Mouse (Mus musculus): ENCODE data around the gene Tsc1.
A peak's percentile ranks its signal among the peaks of the same experiment; 100 is the strongest.

The Tsc1 gene

GRCm38 (mm10) chr2:28640461-28641424 lies at the start of gene Tsc1:
Gene Tsc1, plus strand, starts transcription at chr2:28641228.
- peak; percentile 96 for DNase-seq

DNA sequence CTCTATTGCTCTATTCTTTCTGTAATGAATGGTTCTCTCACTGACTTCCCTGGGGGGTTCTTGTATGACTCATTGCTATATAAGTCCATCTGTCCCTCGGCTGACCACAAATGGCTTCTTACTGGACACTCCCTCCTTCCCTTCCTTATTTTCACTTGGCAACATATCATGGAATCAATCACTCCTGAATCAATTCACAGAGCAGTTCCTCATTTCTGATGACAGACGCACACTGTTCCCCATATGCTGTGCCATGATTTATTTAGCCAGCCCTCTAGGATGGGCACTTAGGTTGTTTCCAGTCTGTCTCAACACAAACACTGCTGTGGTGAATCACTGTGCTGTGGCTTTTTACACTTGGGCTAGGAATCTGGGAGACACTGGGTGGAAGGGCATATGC lies 49.5 kb upstream of the Tsc1 start:
- DNase-seq, result no peak

- peak; percentile 42 for DNase-seq
These were observed 48.2 kb upstream of the Tsc1 start for GRCm38 (mm10) chr2:28592809-28593208.

DNA sequence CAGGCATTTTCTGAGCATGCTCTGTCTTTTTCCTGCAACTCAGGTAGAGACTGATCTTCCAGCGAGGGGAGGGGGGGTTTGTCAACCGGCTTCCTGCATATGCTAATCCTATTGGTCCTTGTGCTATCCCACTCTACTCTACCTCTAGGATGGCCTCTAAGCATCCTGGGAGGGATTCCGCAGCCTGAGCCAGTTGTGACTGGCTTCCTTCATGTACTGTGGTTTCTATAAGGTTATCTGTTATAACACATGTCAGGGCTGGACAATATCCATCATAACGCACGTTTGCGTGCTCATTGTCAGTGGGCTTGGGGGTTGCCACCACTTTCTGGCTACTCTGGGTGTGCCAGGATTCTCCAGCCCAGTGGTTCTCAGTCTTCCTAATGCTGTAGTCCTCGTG lies 45.0 kb upstream of the Tsc1 start:
- DNase-seq, result no peak

DNA sequence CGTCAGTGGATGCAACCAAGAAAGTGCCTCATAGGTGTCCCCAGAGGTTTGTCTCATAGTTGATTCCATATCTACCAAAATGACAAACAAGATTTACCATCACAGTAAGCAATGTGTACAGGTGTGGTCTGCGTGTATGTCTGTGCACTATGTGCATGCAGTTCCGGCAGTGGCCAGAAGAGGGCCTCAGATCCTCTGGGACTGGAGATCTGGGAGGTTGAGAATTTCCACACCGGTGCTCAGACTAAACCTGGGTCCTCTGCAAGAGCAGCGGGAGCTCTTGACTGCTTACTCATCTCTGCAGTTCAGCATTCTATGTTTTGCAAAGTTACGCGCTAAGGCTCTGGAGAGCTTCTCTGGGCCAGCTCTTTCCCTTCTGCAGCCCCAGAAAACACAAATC lies 44.0 kb upstream of the Tsc1 start:
- no peak for DNase-seq

DNA sequence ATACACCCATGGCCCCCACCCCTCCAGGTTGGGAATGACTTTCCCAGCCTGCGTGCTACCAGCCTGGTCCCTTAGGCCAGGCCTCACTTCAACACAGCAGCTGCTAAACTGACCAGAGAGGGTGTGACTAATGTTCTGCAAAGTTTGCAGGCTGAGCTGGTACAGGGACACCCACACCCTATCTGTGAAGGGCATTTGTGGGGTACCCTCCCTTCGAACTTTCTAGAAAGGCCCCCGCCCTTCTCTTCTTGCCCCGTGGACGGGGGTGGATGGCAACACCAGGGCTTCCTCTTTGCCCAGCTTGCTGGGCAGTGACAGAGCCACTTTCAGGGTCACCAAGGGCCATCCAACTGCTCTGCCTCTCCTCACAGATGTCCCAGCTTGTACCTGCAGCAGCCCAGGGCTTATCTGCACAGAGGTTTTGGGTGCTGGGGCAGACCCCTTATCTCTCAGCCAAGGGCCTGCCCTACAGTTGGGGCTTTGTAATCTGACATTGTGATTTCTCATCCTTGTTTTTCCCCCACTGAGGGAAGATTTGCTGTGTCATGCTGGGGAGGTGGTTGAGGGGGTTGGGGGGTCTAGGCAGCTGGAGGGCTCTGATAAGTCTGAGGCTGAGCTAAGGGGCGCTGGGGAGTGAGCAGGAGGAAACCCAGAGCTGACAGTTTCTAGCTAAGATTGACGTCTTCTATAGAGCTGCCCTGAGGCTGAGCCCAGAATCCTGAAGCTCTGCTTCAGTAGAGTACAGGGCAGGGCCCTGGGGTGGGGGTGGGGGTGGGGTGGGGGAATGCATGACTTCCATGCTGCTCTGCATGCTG lies 43.1 kb upstream of the Tsc1 start:
- DNase-seq, result no peak

- DNase-seq, result no peak
These were observed 42.1 kb upstream of the Tsc1 start for GRCm38 (mm10) chr2:28598692-28599568.

DNA sequence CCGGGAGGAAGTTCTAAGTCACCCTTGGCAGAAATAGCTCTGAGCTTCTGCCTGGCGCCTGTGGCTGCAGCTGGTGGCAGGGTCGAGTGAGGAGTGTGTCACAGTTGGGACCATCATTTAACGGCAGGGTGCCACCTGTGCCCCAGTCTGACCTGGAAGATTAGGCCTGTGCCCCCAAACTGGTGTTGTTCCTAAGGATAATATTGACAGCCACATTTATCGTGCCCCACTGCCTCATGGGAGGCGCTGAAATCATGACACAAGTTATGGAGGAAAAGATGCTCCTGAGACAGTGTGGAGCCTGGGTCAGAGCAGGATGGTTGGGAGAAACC lies 41.5 kb upstream of the Tsc1 start:
- no peak for DNase-seq

- no peak for DNase-seq
These were observed 39.1 kb upstream of the Tsc1 start for GRCm38 (mm10) chr2:28601720-28602590.

DNA sequence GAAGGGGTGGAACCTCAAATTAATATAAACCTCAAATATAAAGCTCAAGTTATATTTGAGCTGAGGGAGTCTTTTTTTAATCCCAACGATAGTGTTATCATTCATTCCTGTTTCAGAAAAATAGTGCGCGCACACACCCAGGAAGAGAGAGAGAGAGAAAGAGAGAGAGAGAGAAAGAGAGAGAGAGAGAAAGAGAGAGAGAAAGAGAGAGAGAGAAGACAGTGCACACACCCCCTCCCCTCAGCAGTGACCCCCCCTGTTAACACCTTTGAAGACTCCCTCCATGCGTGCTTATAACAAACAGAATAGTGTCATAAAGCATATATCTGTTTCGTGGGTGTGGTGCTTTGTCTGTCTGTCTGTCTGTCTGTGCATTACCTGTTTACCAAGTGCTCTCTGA lies 37.5 kb upstream of the Tsc1 start:
- DNase-seq, result no peak

DNA sequence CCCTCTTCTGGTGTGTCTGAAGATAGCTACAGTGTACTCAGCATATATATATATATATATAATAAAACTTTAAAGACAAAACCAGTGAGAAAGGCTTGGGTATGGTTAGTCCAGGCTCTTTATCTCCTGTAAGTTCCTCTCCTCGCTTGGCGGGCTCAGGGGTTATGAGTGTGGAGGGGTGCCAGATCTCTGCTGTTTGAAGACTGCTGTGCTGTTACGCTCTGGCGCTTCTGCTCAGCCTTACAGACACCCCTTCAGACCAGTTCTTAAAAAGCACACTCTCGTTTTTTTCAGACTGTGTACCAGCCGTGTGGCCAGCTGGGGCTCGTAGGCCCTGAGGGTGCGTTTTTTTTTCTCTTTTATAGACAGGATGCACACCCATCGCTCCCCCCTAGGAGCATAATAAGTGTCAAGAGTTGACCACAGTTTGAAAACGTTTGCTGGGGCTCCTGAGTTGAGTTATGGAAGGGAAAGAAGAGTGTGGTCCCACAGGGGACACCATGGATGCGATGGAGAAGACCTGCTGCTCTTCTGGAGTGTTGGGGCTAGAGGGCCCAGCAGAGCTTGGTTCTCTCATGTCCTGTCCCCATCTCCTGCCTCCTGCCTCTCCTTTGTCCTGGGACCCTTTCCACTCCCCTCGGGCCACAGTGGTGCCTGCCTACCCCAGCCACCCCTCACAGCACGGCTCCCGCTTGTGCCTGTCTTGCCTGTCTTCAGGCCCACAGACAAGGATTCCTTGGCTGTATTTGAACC lies 35.1 kb upstream of the Tsc1 start:
- no peak for DNase-seq

DNA sequence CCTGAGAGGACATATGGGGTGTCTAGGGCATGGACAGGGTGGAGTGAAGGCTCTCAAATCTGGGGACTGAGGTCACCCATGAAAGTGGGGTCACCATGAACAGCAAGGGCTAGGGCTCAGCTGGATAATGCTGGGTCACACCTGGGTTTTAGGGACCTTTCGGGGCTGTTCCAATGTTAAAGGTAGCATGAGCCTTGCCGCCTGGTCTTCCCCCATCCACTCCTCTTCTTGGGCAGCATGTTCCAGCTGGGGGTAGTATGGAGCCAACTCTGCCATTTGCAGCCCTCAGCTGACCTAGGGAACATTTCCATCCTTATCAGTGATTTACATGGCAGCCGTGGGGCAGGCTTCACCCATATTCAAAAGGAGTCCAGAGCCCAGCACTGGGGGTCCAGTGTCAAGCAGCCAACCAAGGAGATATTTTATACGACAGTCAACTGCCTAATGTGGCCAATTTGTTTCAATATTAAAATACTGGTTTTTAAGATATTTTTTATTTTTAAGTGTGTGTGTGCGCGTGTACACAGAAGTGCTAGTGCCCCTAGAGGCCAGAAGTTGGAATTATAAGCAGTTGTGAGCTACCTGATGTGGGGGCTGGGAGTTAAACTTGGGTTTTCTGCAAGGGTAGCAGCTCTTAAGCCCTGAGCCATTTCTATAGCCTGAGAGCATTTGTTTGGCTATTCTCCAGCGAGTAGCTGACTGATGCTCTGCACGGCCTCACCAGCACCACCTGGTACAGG lies 34.3 kb upstream of the Tsc1 start:
- no peak for DNase-seq

DNA sequence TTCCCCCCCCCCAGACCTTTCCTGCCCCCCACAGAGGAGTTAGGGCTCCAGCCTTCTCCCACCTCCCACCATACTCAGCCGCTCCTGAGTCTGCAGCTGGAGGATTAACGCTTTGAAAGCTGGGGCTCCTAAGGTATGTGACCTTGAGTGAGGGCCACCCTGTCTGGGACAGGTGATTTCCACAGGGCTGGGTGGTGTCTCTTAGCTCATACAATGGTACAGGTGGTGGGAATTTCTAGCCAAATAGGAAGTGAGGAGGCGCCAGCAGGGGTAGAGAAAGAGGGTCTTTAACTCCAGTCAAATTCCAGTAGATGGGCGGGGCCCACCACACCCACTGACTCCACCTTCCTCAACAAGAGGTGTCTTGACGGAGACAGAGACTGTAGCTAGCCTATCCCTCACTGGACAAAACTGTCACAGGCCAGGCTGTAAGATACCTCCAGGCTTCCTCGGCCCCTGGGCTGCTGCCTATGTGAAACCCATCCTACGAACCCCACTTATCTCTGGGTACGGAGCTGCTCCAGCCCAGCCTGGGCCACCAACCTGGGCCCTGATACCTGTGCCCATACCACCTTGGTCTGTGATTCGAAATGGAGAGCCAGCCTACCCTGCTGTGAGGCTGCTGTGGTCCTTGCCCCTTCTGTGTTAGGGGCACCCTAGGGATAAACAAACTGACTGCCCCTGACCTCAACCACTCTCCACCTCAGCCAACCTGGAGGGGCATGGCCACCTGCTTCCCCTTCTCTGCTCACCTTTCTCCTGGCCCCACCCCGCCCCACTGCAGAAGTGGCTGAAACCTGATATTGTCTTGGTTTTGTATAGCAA lies 33.5 kb upstream of the Tsc1 start:
- DNase-seq, result no peak

GRCm38 (mm10) chr2:28609851-28610250 lies 31.2 kb upstream of the Tsc1 start:
- no peak for DNase-seq

DNA sequence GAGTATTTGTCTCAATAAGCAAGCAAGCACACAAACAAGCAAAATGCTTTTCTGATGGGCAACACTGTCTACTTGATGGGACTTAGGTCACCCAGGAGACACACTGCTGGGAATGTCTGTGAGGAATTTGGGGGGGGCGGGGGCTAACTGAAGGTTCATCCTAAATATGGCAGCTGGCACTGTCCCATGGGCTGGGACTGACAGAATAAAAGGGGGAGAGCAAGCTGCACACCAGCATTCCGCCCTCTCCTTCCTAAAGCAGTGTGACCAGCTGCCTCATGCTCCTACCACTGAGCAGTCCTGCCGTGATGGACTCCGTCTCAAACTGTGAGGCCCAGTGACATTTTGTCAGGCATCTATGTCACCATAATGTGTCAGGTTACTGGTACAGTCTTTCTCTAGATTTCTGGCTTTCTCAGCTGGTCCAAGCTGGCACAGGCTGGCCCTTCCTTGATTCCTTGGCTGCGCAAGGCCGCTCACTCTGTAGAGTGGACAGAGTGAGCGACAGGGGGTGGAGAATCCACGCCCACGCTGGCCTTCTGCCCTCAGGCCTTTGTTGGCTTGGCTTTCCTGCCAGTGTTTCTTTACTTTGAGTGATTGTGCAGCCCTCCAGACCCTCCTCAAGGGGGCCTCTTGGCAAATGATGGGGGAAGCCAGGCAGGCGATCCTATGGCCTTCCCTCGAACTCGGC lies 30.2 kb upstream of the Tsc1 start:
- DNase-seq, result peak; percentile 39

DNA sequence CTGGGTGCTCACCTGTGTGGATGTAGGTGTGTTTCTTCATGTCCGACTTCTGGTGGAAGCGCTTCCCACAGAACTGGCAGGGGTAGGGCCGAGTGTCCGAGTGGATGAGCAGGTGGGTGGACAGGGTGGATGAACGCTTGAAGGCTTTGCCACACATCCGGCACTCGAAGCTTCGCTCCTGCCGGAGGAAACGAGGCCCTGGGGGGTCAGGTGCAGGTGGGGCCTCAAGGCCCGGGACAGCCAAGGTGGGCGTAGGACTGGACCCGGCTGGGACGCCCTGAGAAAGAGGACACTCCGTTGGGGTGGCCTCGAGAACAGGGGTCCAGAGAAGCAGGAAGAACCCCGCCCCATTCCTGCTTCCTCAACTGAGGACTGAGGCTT lies 29.6 kb upstream of the Tsc1 start:
- no peak for DNase-seq

- DNase-seq, result no peak
These were observed 28.5 kb upstream of the Tsc1 start for GRCm38 (mm10) chr2:28612436-28613063.

DNA sequence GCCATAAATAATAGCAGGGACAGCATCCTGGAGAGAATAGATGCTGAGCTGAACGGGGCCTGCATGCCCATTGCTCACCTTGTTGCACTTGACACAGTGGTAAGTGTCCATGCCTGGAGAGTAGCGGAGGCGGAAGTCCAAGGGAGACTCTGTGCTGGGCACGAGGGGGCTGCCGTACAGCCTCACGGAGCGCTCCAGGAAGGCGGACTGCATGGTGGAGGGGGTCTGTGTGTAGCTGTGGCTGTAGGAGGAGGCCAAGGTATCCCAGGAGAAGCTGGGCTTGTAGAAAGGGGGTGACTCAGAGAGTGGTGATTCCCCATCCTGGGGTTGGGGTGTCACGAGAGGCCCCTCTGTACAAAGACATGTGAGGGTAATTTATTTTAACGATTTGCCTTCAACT lies 27.4 kb upstream of the Tsc1 start:
- no peak for DNase-seq

GRCm38 (mm10) chr2:28616358-28616757 lies 24.7 kb upstream of the Tsc1 start:
- no peak for DNase-seq

All from cerebellum, adult 9-11 months (tissue).